Mouse (Mus musculus) olfactory bulb, adult 2 months (tissue): ENCODE measurements around the gene Man1c1.

Experiments used
- CTCF ChIP-seq: fragments of 200-500 bp; IDR thresholded peaks from 2 replicates; pipeline ENCODE4 v1.5.1; 2012; ENCODE audit warnings: low read depth, mild to moderate bottlenecking, low read length, moderate library complexity; ENCODE audit not compliant: insufficient read depth
- POLR2A ChIP-seq: fragments of 200-500 bp; IDR thresholded peaks from 2 replicates; pipeline ENCODE4 v1.6.1; 2012; ENCODE audit warnings: mild to moderate bottlenecking, low read depth, low read length, moderate library complexity; ENCODE audit not compliant: insufficient read depth

DNA sequence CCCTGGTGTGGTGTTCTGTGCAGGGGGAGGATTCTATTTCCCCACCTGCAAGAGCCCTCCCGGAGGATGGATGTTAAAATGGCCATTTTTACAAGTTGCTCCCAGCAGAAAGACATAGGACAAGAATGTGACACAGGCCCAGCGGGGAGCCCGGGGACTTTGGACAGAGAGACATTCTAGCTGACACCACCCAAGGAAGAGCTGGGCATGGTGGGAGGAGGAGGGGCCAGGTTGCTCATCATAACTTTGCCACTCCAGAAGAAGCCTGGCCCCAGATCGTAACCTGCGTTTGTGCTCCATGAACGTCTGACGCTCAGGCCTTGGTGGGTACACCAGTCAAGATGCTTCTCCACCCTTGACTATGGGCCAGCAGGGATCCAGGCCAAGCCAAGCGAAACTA, 143.4 kb downstream of the Man1c1 start:
- TF ChIP-seq CTCF (no peak), POLR2A (no peak)
